Mouse (Mus musculus) C2C12 (cell line): ENCODE results near the gene Sec62. TPM values are rescaled to one million over a fixed set of nuclear protein-coding genes. Genes with fewer than 3 reads are reported as not detected.

ENCODE experiments used
- H3K27me3 ChIP-seq: one replicate; pipeline ENCODE4 v1.6.1; 2011; ENCODE audit not compliant: control insufficient read depth, insufficient read depth, insufficient read length
- H3K36me3 ChIP-seq: one replicate; pipeline ENCODE4 v1.6.1; 2011; ENCODE audit not compliant: control insufficient read depth, insufficient read depth
- H3K4me3 ChIP-seq: one replicate; pipeline ENCODE4 v1.5.1; 2011; ENCODE audit warnings: mild to moderate bottlenecking, control low read depth; ENCODE audit not compliant: poor library complexity, insufficient read depth, severe bottlenecking
- H3K79me2 ChIP-seq: one replicate; pipeline ENCODE4 v1.6.1; 2011; ENCODE audit not compliant: control insufficient read depth, insufficient read depth
- H3K79me3 ChIP-seq: one replicate; pipeline ENCODE4 v1.6.1; 2011; ENCODE audit warnings: low read depth, control low read depth
- H3ac ChIP-seq: one replicate; pipeline ENCODE3; 2011; ENCODE audit warnings: low read depth; ENCODE audit not compliant: control insufficient read depth, insufficient read length
- CEBPB ChIP-seq: IDR thresholded peaks from one replicate; pipeline ENCODE4 v1.6.1; 2011; ENCODE audit warnings: low read depth, mild to moderate bottlenecking, control low read depth, moderate library complexity
- CTCF ChIP-seq: IDR thresholded peaks from one replicate; pipeline ENCODE4 v1.5.1; 2011; ENCODE audit not compliant: control insufficient read depth, insufficient read depth, insufficient read length
- FOSL1 ChIP-seq: IDR thresholded peaks from one replicate; pipeline ENCODE4 v1.8.0; 2011; ENCODE audit warnings: mild to moderate bottlenecking, low read length; ENCODE audit not compliant: poor library complexity, insufficient read depth, severe bottlenecking
- MAX ChIP-seq: IDR thresholded peaks from one replicate; pipeline ENCODE4 v1.6.1; 2011; ENCODE audit warnings: mild to moderate bottlenecking, control low read depth
- MYOD1 ChIP-seq: IDR thresholded peaks from one replicate; pipeline ENCODE4 v1.6.1; 2011; ENCODE audit warnings: low read depth; ENCODE audit not compliant: control insufficient read depth, insufficient read length
- MYOG ChIP-seq: IDR thresholded peaks from one replicate; pipeline ENCODE4 v1.6.1; 2011; ENCODE audit not compliant: control insufficient read depth, insufficient read length; ENCODE audit errors: extremely low read depth
- USF1 ChIP-seq: IDR thresholded peaks from one replicate; pipeline ENCODE4 v1.6.1; 2011; ENCODE audit warnings: low read depth, mild to moderate bottlenecking, control low read depth, moderate library complexity
- long read RNA-seq, 2 experiments: library from polyadenylated mRNA; unstranded; transcript quantifications; one replicate each; pipeline ENCODE4 v2.0.0; 2019 to 2020
- polyA plus RNA-seq: library from polyadenylated mRNA; unstranded; fragments of >200 nt; fragmentation: generic; extraction: Trizol; gene quantifications from one replicate; pipeline ENCODE4 v1.2.1, GENCODE M21; 2012; ENCODE audit warnings: missing spikeins

Gene Sec62
- 13.0 TPM for polyA plus RNA-seq
- long read RNA-seq, experiment 1, transcript Sec62-201 (8 exons, 3,967 nt), result major isoform, 34 of 186 reads
- long read RNA-seq, experiment 1, partial matches to known transcripts, result 146 of 186 reads
- long read RNA-seq, experiment 1, other reads (novel, unspliced or antisense), result 5 of 186 reads
- long read RNA-seq, experiment 2, transcript Sec62-201 (8 exons, 3,967 nt), result major isoform, 22 of 31 reads
- long read RNA-seq, experiment 2, partial matches to known transcripts, result 7 of 31 reads
- long read RNA-seq, experiment 2, other reads (novel, unspliced or antisense), result 2 of 31 reads

GRCm38 (mm10) chr3:30792737-30793402, at the start of gene Sec62:
TSS of gene Sec62 (plus strand) at chr3:30792875.
- H3K4me3 ChIP-seq, result peak within 1 kb of the TSS; percentile 66
- H3ac ChIP-seq, result peak within 1 kb of the TSS; percentile 89
- TF ChIP-seq MYOD1, result no peak
- TF ChIP-seq USF1, result peak; percentile 94
- TF ChIP-seq CTCF, result no peak
- TF ChIP-seq MAX, result no peak
- no peak for TF ChIP-seq CEBPB
- peaks cover 44% of the 10 kb centered on the region for H3K79me3 ChIP-seq
- H3K79me2 ChIP-seq, result peaks cover 48% of the 10 kb centered on the region
- no peaks in the 10 kb centered on the region for H3K27me3 ChIP-seq
- no peaks in the 10 kb centered on the region for H3K36me3 ChIP-seq

DNA sequence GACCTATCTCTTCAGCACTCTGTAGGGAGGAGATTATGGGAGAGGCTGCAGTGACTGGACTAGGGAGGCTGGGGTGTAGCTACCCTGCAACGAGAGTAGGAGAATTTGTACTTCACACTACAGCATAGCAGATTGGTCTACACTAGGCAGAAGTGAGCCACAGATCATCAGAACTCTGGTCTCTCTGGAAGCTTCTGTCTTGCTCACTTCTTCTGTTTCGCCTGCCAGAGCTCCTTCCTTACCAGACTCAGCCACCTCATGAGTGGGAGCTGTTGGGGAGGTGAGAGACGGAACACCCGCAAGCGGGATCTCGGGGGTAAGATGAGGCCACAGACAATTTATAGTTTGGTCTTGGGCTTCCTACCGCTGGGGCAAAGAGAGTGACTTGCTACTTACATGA, 49.8 kb upstream of the Sec62 start:
- H3K36me3 ChIP-seq, result no peaks in the 10 kb centered on the region
- TF ChIP-seq USF1 (no peak), CEBPB (no peak), FOSL1 (no peak), MAX (no peak), MYOG (no peak), MYOD1 (no peak), CTCF (no peak)

DNA sequence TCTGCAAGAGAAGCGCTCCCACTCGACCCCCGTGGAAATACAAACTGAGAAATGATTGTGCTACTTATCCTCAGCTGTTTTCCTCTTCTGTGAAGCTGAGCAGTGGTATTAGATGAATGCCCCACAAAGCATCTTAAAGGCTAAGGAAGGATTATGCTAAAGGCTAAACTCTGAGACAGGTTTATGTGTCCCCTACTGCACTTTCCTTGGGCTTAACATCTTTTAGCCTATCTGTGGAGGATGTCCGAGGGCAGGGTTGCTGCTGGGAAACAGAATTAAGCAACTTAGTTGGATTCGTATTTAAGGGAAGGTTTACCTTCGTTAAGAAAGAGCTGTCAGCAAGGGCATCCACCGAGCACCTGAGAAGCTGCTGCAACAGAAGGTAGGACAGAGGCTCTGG, 46.7 kb upstream of the Sec62 start, which contains the start of gene Samd7:
Samd7 (plus strand) TSS at position 288 of the 400 bp plus-strand sequence.
- Histone ChIP-seq H3K4me3 (no peak within 1 kb of the TSS), H3K36me3 (no peaks in the 10 kb centered on the region), H3K79me3 (no peaks in the 10 kb centered on the region), H3ac (no peak within 1 kb of the TSS), H3K27me3 (peaks cover 3% of the 10 kb centered on the region), H3K79me2 (no peaks in the 10 kb centered on the region)
- TF ChIP-seq FOSL1 (no peak), CTCF (no peak), MYOD1 (no peak), MAX (no peak), MYOG (no peak), CEBPB (no peak), USF1 (no peak)

More for the DNA sequence above, 49.8 kb upstream of the Sec62 start:
- no peak overlapping the region for H3K4me3 ChIP-seq
- H3K79me2 ChIP-seq, result no peaks in the 10 kb centered on the region
- no peaks in the 10 kb centered on the region for H3K79me3 ChIP-seq
- H3K27me3 ChIP-seq, result peaks cover 3% of the 10 kb centered on the region
- no peak overlapping the region for H3ac ChIP-seq

DNA sequence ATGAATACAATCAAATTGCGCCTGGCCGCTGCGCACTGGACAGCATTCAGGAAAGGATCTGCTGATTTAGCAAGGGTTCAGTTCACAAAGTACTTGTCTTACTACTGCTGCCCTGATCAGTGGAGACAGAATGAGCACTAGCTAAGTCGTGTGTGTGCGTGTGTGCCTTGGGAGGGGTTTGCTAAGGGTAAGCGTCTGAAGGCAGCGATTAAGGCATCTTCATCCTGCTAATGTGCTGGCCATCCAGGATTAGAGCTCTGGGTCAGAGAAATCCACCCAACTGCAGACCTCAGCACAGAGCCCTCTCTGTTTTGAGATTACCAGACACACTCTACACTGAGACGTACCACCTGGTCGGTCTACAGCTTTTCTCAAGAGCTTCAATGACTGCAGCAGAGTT, 44.4 kb upstream of the Sec62 start:
- Histone ChIP-seq H3K79me2 (no peaks in the 10 kb centered on the region), H3K36me3 (no peaks in the 10 kb centered on the region), H3K79me3 (no peaks in the 10 kb centered on the region), H3K4me3 (no peak overlapping the region), H3ac (no peak overlapping the region), H3K27me3 (peaks cover 4% of the 10 kb centered on the region)
- no peak for TF ChIP-seq USF1
- TF ChIP-seq MAX, result no peak
- no peak for TF ChIP-seq FOSL1
- no peak for TF ChIP-seq CTCF
- TF ChIP-seq MYOG, result no peak
- no peak for TF ChIP-seq CEBPB
- no peak for TF ChIP-seq MYOD1

DNA sequence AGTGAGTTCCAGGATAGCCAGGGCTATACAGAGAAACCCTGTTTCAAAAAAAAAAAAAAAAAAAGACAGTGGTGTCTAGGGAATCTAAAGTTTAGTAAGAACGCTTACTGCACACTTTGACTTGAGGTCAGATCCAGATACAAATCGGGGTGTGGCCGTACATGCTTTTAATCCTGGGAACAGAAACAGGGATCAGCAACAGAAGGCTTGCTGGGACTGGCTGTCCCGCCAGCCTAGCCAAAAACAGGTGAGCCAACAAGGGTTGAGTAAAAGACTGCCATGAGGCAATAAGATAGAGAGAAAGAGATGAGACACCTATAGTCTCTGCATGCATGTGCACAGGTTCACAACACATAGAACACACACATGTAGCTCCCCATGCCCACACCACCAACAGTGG, 38.0 kb upstream of the Sec62 start:
- H3K27me3 ChIP-seq, result peaks cover 4% of the 10 kb centered on the region
- TF ChIP-seq MAX (no peak), MYOD1 (no peak), FOSL1 (no peak), MYOG (no peak), USF1 (no peak), CTCF (no peak), CEBPB (no peak)
- no peaks in the 10 kb centered on the region for H3K79me2 ChIP-seq
- no peak overlapping the region for H3K4me3 ChIP-seq
- no peaks in the 10 kb centered on the region for H3K79me3 ChIP-seq
- H3ac ChIP-seq, result no peak overlapping the region
- H3K36me3 ChIP-seq, result no peaks in the 10 kb centered on the region
